Mouse (Mus musculus) adrenal gland, postnatal 36 days (tissue): ENCODE measurements at regions not wholly inside any gene's neighbourhood (a gene's known extent, or its start where the extent isn't known, plus 50 kb on each side); places are given as distances from the start of the nearest gene placed in this dataset.
A peak's percentile ranks its signal among the peaks of the same experiment; 100 is the strongest.

Source experiments
- DNase-seq, 2 experiments: peaks; one replicate each; pipeline ENCODE4 v3.0.0; 2021; ENCODE audit warnings: mixed read lengths in 1 of 2

DNA sequence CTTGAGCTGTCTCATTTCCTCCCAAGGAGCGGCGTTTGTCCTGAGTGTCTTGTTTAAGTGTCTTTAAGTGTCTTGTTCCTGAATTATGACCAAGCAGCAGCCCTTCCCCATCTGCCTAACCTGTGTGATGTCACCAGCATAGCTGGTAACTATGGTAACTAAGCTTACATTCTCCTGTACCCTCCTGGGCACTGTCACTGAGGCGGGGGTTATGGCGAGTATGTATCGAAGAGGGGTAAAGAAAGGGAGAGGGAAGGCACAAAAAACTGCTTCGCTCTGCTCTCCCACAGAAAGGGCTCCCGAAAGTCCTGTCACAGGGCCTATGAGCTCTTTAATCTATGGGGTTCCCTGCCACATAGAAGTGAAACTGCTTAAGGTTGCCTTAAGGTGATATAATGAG is 89.6 kb downstream of the Ppp4r2 start:
- DNase-seq: no peak

GRCm38 (mm10) chr6:100923686-100924085 is 90.3 kb downstream of the Ppp4r2 start:
- no peak for DNase-seq

- DNase-seq: no peak
These were observed 95.7 kb downstream of the Ppp4r2 start for GRCm38 (mm10) chr6:100928791-100929758.

DNA sequence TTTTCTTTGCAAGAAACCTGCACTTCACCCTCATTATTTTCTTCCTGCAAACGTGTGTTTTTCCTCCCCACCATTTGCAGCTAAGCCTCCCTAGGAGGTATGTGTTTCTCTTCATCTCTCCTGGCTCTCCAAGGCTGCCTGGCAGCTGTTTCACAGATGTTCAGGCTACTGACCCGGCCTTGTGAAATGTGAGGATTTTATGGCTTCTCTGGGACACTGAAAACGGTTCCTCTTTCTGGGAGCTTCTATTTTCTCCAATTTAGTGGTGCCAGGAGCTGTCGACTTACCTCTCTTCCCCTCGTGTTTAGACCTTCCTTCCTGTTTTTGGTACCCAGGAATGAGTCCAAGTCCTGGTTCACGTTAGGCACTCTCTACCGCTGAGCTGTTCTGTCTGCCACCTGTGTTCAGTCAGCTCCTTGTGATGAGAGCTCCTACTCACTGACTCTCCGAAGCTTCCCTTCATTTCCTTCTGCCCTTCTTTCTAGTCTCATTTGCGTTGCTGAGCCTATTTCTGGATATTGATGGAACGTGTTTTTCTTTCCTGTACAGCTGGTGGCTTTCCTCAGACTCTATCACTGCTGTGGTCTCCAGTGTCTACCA is 96.4 kb downstream of the Ppp4r2 start:
- DNase-seq: no peak

DNA sequence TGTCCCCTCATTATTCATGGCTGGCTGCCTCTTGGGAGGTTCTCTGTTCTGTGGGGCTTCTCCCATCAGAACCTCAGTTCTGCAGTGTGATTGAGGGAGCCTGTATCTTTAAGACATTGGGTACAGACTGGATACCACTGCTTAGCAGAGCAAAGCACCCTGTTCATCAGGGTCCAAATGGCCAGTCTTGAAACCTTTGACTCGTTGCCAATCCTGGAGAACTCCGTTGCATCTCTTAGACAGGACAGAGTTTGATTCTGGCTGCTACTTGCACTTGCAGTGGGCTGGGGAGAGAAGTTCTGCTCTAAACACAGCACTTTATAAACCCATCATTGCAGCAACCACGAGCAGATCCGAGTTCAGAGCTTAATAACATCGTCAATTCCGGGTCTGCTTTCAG is 97.3 kb downstream of the Ppp4r2 start:
- no peak for DNase-seq

- DNase-seq: no peak
These were observed 101.0 kb downstream of the Ppp4r2 start for GRCm38 (mm10) chr6:100934424-100934823.

DNA sequence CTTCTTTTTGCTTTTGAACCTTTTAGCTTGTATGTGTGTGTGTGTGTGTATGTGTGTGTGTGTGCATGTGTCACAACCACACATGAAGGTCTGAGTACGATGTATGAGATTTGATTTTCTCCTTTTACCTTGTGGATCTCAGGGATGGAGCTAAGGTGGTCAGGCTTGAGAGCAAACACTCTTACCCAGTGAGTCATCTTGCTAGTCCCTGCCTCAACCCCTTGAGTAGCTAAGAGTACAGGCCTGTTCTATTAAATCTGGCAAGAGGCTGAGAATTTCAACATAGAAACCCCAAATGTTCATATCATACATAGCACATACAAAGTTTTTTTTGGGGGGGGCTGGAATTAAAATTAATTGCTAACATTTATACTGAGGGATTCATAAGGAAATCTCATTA is 104.4 kb downstream of the Ppp4r2 start:
- DNase-seq: no peak

GRCm38 (mm10) chr6:100938376-100938775 is 105.0 kb downstream of the Ppp4r2 start:
- no peak for DNase-seq

GRCm38 (mm10) chr6:100939042-100939441 is 105.6 kb downstream of the Ppp4r2 start:
- no peak for DNase-seq

DNA sequence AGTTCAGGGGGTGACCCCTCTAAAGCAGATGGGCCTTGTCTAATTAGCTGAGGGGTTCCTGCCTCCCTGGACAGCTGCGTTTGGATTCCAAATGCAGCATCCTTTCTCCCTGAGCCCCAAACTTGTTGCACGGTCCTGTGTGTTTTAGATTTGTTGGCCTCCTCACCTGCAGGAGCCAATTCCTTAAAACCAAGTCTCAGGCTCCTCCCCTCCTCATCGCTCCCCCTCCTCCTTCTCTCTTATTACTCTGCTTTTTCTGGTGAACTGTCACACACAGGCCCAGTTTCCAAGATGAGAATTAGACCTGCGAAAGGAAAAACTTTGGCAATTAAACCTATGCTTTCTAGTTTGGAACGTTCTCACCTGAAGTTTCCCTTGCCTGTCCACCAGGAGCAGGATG is 106.3 kb downstream of the Ppp4r2 start:
- DNase-seq: no peak

GRCm38 (mm10) chr6:100941686-100942085 is 108.3 kb downstream of the Ppp4r2 start:
- DNase-seq: no peak

DNA sequence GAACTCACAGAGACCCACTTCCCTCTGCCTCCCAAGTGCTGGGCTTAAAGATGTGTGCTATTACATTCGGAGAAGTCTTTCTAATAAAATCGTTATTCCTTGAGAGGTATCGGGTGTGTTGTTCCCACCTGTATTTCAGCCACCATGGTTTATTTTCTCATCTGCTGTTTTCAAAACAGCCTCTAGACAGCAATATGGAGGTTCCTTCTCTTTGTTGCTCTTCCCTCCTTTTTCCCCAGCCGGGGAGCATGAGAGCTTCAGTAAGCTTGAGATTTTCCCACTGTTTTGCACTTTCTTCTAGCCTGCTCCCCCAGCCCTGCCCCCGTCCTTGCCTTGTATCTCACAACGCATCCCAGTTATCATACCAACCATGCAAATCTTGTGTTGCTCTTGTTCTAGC is 109.5 kb downstream of the Ppp4r2 start:
- no peak for DNase-seq

DNA sequence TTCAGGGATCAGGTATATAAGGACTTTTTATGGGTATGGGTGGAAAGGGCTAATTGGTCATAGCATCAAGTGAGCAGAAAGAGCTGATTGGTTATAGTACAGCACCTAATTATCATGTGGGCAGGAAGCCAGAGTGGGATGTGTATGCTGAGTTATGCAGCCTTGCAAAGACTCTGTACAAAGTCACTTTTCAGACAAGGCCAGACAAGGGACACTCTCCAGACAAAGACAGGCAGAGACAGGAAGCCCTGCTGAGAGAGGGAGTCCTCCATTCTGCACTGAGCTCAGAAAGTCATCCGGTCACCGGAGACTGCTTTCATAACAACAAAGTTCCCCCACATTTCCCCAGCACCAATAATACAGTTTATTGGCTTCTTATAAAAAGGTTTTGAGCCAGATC is 112.4 kb downstream of the Ppp4r2 start:
- no peak for DNase-seq

- DNase-seq: no peak
These were observed 114.9 kb downstream of the Ppp4r2 start for GRCm38 (mm10) chr6:100948340-100948739.

- no peak for DNase-seq
These were observed 118.2 kb downstream of the Ppp4r2 start for GRCm38 (mm10) chr6:100951646-100952045.

DNA sequence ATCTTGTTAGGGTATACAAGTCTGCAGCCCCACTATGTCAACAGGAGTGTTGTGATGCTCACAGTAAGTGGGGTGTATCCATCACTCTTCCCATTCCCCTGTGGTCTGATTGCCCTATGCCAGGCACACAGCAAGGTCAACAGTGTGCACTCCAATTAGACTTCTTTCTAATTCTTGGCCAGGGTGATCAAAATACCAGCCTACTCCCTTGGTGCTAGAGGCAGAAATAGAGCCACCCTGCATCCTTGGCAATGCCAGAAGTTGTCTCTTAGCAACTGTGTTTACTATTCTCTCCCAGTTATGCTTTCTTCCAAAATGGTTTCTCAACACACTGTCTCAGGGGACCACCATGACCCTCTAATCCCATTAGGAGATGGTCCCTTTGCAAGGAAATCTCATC is 119.0 kb downstream of the Ppp4r2 start:
- DNase-seq: no peak

GRCm38 (mm10) chr6:100954563-100954962 is 121.1 kb downstream of the Ppp4r2 start:
- DNase-seq: no peak

DNA sequence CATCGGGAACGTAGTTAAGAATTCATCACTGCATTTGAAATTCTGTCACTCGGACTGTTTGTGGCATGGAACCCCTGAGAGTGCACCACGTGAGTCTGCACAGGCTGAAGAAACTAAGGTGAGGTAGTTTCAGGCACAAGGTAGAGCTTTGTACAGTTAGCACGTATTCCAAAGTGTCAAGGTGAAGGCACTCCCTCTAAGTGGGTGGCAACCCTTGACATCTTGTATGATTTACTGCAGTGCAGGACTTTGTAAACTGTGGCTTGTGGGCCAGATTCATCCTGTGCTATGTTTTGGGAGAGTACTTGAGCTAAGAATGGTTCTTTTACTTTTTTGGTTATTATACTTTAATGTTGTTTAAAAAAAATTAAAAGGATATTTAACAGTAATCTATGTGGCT is 133.1 kb downstream of the Ppp4r2 start:
- DNase-seq: no peak

DNA sequence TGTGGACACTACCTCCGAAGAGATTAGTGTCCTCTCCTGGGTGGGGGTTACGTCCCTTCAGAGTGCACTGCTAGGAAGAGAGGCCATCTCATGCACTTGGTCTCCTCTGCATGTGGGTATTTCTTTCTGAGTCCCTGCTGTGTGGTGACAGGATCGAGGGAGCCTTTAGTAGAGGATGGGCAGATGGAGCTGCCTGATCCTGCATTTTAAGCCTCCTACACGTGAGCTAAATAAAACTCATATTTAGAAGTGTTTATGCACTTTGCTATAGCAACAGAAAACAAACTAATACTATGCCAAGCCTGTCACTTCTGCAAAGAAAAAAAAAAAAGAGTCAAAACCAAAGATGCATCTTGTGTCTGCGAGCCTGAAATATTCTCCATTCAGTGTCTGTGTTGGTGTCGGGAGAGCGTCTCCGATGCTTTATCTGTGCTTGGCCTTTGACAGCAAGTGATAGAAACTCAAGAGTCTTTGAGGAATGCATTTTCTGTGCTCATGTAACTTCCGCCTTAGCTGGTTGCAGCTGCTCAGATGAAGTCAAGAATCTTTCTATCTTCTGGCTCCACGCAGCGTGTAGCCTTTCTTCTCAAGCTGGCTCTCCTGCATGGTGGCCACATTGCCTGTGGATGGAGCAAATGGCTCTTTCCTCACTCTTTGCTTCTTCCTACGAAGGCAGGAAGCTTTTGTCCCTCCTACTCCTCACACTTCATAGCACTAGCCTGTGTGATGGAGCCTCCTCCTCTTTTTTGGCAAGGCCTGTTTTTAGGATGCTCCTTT is 134.8 kb downstream of the Ppp4r2 start:
- DNase-seq: no peak

- no peak for DNase-seq
These were observed 135.5 kb downstream of the Ppp4r2 start for GRCm38 (mm10) chr6:100968960-100969359.

DNA sequence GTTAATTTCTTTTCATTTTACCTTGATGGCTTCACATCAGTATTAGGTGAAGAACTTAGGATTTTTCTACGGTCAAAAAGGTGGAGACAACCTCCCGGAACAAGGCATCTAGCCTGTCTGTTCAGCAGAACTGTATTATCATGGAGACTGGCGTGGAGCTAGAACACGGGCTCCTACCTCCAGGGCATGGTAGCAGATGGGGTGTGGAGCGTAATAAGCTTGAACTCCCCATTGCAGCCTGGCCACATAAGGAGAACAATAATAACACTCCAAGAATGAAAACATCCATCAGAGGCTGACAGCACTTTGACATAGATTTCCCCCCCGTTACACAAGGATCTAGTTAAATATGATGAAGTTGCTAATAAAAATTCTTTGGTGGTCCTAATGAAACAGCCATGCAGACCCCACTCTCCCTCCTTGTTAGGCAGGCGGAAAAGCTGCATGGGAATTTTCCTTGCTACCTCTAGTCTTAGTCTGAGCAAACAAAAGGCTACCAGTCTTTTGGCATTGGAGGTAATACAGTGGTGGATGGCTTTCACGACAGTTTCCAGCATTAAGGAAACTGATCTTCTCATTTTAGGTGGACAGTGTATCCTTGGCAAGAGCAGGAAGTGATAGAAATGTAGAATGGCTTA is 137.5 kb downstream of the Ppp4r2 start:
- no peak for DNase-seq

DNA sequence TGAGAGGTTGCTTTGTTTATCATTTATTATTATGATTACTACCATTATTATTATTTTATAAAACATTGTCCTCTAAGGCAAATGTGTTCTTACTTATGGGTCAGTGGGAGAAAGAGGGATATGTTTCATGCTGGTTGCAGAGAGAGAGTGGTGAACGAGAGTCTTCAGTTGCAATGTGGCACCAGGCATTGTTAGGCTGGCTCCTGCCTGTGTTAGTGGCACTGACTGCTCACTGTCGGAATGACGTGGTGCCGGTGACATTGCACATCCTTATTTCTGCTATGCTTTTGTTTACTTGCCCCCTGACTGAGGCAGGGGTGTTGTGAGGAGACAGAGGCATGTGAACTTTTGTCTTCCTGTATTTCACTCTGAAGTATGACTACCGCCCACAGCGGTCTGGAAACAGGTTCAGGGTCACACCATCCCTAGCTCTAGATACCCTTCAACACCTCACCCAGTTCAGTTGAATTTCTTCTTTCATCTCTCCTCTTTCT is 138.1 kb downstream of the Ppp4r2 start:
- DNase-seq: peak in 1 of 2 experiments; percentile 10
